Mouse (Mus musculus) testis, adult 2 months (tissue): ENCODE results near the gene Psg22. TPM values are rescaled to one million over a fixed set of nuclear protein-coding genes. Genes with fewer than 3 reads are reported as not detected.

Experiments used
- polyA plus RNA-seq: library from polyadenylated mRNA; depleted of rRNA; stranded (reverse); fragments of >200 nt; gene quantifications from 2 replicates; pipeline ENCODE4 v1.2.3, GENCODE M21; 2012; rRNA removed

The Psg22 gene
- polyA plus RNA-seq, 1 experiment = 0.21 TPM

Other genes with a start within 250 kb of the Psg22 start
- not detected in 2 replicates for gene Psg26, start 233.9 kb upstream of the Psg22 start, polyA plus RNA-seq
- gene Psg25, start 185.8 kb upstream of the Psg22 start, polyA plus RNA-seq = not detected in 2 replicates
- not detected in 2 replicates for gene Psg27, start 150.8 kb upstream of the Psg22 start, polyA plus RNA-seq
- gene Psg23, start 101.6 kb upstream of the Psg22 start, polyA plus RNA-seq = not detected in 2 replicates
- not detected in 2 replicates for gene Psg21, start 61.4 kb upstream of the Psg22 start, polyA plus RNA-seq
- gene Psg20, start 31.9 kb upstream of the Psg22 start, polyA plus RNA-seq = not detected in 2 replicates
- 8.5 and 11.8 TPM in 2 replicates for gene Psg19, start 80.4 kb downstream of the Psg22 start, polyA plus RNA-seq
- gene Psg17, start 103.5 kb downstream of the Psg22 start, polyA plus RNA-seq = 1.1 and 2.3 TPM in 2 replicates
- 0.63 and 0.94 TPM in 2 replicates for gene Mill2, start 121.9 kb downstream of the Psg22 start, polyA plus RNA-seq
- gene Pglyrp1, start 153.2 kb downstream of the Psg22 start, polyA plus RNA-seq = 0.14 TPM in 1 of 2 replicates, not detected in the other
- 23.8 and 26.8 TPM in 2 replicates for gene Ccdc61, start 192.3 kb downstream of the Psg22 start, polyA plus RNA-seq
- 2.4 TPM in 2 replicates for gene Nova2, start 207.8 kb downstream of the Psg22 start, polyA plus RNA-seq